Mouse (Mus musculus) ES-CJ7 (cell line): ENCODE results near the gene Gucd1.

ENCODE experiments used
- DNase-seq: peaks from one replicate; pipeline ENCODE4 v3.0.0; 2011; ENCODE audit warnings: low read depth, low spot score

The Gucd1 gene

GRCm38 (mm10) chr10:75327081-75327480, 190.7 kb downstream of the Gucd1 start:
- DNase-seq, result no peak

- no peak for DNase-seq
These were observed 191.2 kb downstream of the Gucd1 start for GRCm38 (mm10) chr10:75326553-75326952.

- no peak for DNase-seq
These were observed 192.0 kb downstream of the Gucd1 start for GRCm38 (mm10) chr10:75325821-75326220.

- DNase-seq, result no peak
These were observed 193.4 kb downstream of the Gucd1 start for GRCm38 (mm10) chr10:75324391-75324790.

GRCm38 (mm10) chr10:75323986-75324385, 193.8 kb downstream of the Gucd1 start:
- DNase-seq, result no peak

GRCm38 (mm10) chr10:75322966-75323365, 194.8 kb downstream of the Gucd1 start:
- no peak for DNase-seq

- no peak for DNase-seq
These were observed 197.5 kb downstream of the Gucd1 start for GRCm38 (mm10) chr10:75320321-75320720.

- DNase-seq, result no peak
These were observed 199.6 kb downstream of the Gucd1 start for GRCm38 (mm10) chr10:75318206-75318605.

- DNase-seq, result peak; percentile 53
These were observed 200.6 kb downstream of the Gucd1 start for GRCm38 (mm10) chr10:75316908-75317761.

- DNase-seq, result no peak
These were observed 201.1 kb downstream of the Gucd1 start, which contains the start of gene Adora2a for GRCm38 (mm10) chr10:75316872-75316907. Gene Adora2a (plus strand): TSS chr10:75316877.

- DNase-seq, result peak; percentile 37
These were observed 201.3 kb downstream of the Gucd1 start for GRCm38 (mm10) chr10:75316472-75316871.

- DNase-seq, result no peak
These were observed 202.0 kb downstream of the Gucd1 start for GRCm38 (mm10) chr10:75315756-75316155.

GRCm38 (mm10) chr10:75314190-75314980, 203.4 kb downstream of the Gucd1 start:
- DNase-seq, result no peak

GRCm38 (mm10) chr10:75312361-75312760, 205.4 kb downstream of the Gucd1 start:
- no peak for DNase-seq

- no peak for DNase-seq
These were observed 210.6 kb downstream of the Gucd1 start for GRCm38 (mm10) chr10:75307130-75307529.

GRCm38 (mm10) chr10:75304413-75304812, 213.4 kb downstream of the Gucd1 start:
- DNase-seq, result no peak

GRCm38 (mm10) chr10:75304049-75304405, 213.7 kb downstream of the Gucd1 start:
- no peak for DNase-seq

GRCm38 (mm10) chr10:75303324-75304048, 214.3 kb downstream of the Gucd1 start:
- no peak for DNase-seq

GRCm38 (mm10) chr10:75302536-75302935, 215.2 kb downstream of the Gucd1 start:
- no peak for DNase-seq

GRCm38 (mm10) chr10:75301937-75302336, 215.8 kb downstream of the Gucd1 start:
- DNase-seq, result no peak

- DNase-seq, result no peak
These were observed 216.5 kb downstream of the Gucd1 start for GRCm38 (mm10) chr10:75301195-75301806.
